Mouse (Mus musculus) embryonic fibroblast, embryonic 13.5 days (primary cell): ENCODE results near the gene Rnf2. TPM values are rescaled to one million over a fixed set of nuclear protein-coding genes. Genes with fewer than 3 reads are reported as not detected.
"Not testable (repeated sequence)": the region's sequence is repeated elsewhere in the genome, so short reads cannot be mapped to it uniquely, and the experiment has no call there.

ENCODE experiments used
- H3K27ac ChIP-seq: 2 replicates; pipeline ENCODE4 v1.5.1; 2012; ENCODE audit warnings: low read length, control low read depth, inconsistent platforms; ENCODE audit not compliant: insufficient read depth
- H3K4me1 ChIP-seq: 2 replicates; pipeline ENCODE4 v1.6.1; 2011; ENCODE audit warnings: low read length; ENCODE audit not compliant: control insufficient read depth, insufficient read depth
- H3K4me3 ChIP-seq: 2 replicates; pipeline ENCODE4 v1.5.1; 2011; ENCODE audit warnings: mild to moderate bottlenecking, control low read depth, low read length; ENCODE audit not compliant: insufficient read depth
- CTCF ChIP-seq: IDR thresholded peaks from 2 replicates; pipeline ENCODE4 v1.5.1; 2011; ENCODE audit warnings: mild to moderate bottlenecking, control low read depth, low read length, moderate library complexity, borderline replicate concordance; ENCODE audit not compliant: insufficient read depth
- POLR2A ChIP-seq: IDR thresholded peaks from 2 replicates; pipeline ENCODE4 v1.6.1; 2011; ENCODE audit warnings: low read depth, mild to moderate bottlenecking, control low read depth, low read length, moderate library complexity
- polyA plus RNA-seq: library from polyadenylated mRNA; stranded (reverse); fragments of >200 nt; gene quantifications from 2 replicates; pipeline ENCODE4 v1.2.4, GENCODE M21; 2011; ENCODE audit warnings: low read depth; ENCODE audit not compliant: missing spikeins, insufficient read length

Gene Rnf2
- polyA plus RNA-seq, 1 experiment = 96.5 TPM

DNA sequence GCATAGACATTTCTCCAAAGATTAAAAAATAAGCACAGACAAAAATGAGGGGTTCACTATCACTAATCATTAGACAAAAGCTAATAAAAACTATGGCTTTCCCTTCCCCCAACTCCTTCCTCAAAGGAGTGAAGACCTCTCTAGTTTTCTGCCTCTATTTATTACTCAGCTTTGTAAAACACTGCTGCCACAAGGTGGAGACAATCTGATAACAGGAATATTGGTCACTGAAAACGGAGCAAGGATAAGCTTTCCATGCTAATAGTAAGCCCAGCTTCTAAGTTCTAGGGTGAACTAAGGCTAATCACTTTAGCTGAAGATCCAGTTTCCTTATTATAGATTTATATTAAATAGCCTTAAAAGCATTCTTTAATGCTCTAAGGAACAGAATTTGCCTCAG, 8.3 kb downstream of the Rnf2 start:
- H3K4me1 ChIP-seq = no peaks in the 10 kb centered on the region
- H3K27ac ChIP-seq = no peak overlapping the region
- H3K4me3 ChIP-seq = no peak overlapping the region
- TF ChIP-seq CTCF (no peak), POLR2A (no peak)

- Histone ChIP-seq H3K27ac (no peak overlapping the region), H3K4me1 (no peaks in the 10 kb centered on the region), H3K4me3 (no peak overlapping the region)
- TF ChIP-seq CTCF (no peak), POLR2A (no peak)
Measured at GRCm38 (mm10) chr1:151489806-151490205, 10.9 kb downstream of the Rnf2 start.

- Histone ChIP-seq H3K27ac (no peak overlapping the region), H3K4me1 (no peaks in the 10 kb centered on the region), H3K4me3 (no peak overlapping the region)
- TF ChIP-seq CTCF = no peak
- TF ChIP-seq POLR2A = no peak
Measured at GRCm38 (mm10) chr1:151484754-151485153, 16.0 kb downstream of the Rnf2 start.

GRCm38 (mm10) chr1:151483568-151483967, 17.2 kb downstream of the Rnf2 start:
- no peak overlapping the region for H3K4me3 ChIP-seq
- no peak overlapping the region for H3K27ac ChIP-seq
- no peaks in the 10 kb centered on the region for H3K4me1 ChIP-seq
- no peak for TF ChIP-seq CTCF

GRCm38 (mm10) chr1:151482497-151482896, 18.3 kb downstream of the Rnf2 start:
- no peak for TF ChIP-seq CTCF
- TF ChIP-seq POLR2A = no peak
- no peak overlapping the region for H3K27ac ChIP-seq
- no peak overlapping the region for H3K4me3 ChIP-seq
- no peaks in the 10 kb centered on the region for H3K4me1 ChIP-seq

DNA sequence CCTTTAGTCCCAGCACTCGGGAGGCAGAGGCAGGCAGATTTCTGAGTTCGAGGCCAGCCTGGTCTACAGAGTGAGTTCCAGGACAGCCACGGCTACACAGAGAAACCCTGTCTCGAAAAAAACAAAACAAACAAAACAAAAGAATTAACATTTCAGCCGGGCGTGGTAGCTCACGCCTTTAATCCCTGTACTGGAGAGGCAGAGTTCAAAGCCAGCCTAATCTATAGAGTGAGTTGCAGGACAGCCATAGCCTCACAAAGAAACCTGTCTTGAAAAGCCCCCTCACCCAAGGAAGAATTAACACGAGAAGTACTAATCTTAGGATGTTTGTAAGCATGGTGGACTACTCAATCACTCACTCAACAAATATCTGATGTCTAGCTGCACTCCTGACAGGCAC, 28.4 kb downstream of the Rnf2 start:
- H3K4me1 ChIP-seq = not testable (repeated sequence)

DNA sequence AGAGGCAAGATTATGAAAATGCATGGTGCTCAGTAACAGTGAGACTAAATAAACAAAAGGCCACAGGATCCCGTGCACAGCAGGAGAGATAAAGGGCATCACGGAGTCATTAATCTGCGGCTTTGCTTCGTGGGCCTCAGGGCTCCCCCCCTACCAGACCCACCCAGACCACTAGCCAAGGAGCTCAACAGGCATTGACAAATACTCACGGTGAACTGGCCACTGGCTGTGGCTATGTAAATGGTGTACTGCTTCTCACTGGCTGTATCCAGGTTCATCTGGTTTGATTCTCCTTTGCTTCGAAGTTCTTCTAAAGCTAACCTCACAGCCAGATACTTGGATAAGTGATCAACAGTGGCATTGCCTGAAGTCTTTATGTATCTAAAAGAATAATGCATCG, 29.3 kb downstream of the Rnf2 start:
- Histone ChIP-seq H3K27ac (no peak overlapping the region), H3K4me3 (no peak overlapping the region), H3K4me1 (no peaks in the 10 kb centered on the region)
- TF ChIP-seq POLR2A (no peak), CTCF (no peak)

More for the DNA sequence above, 28.4 kb downstream of the Rnf2 start:
- not testable (repeated sequence) for H3K27ac ChIP-seq, H3K4me3 ChIP-seq

DNA sequence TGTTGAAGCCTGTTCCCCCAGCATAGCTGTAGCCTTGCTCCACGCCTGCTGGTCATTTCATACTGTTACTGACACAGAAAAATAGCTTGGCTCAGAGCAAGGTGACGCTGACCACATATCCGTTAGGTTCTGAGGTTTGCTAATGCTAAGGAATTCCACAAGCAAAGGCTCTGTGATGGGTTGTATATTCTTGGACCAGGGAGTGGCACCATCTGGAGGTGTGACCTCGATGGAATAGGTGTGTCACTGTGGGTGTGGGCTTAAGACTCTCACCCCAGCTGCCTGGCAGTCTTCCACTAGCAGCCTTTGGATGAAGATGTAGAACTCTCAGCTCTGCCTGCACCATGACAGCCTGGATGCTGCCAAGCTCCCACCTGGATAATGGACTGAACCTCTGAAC, 34.2 kb downstream of the Rnf2 start:
- Histone ChIP-seq H3K27ac (no peak overlapping the region), H3K4me1 (no peaks in the 10 kb centered on the region), H3K4me3 (no peak overlapping the region)
- no peak for TF ChIP-seq POLR2A
- no peak for TF ChIP-seq CTCF

DNA sequence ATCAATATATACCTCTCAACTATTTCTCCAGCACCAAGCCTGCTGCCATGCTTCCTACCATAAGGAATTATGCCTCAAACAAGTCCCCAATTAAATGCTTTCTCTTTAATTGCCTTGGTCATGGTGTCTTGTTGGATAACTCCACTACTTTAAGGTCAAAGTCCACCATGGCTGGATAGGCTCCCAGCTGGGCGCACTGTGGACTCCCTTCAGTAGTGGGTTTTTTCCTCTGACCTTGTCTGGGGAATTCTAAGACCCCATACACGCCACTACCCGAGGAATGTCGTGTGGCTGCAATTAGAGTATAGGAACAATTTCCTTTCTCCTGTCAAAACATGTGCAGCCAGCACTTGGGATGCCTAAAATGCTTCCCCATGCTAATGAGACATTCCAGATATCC, 35.8 kb downstream of the Rnf2 start:
- H3K4me1 ChIP-seq = no peaks in the 10 kb centered on the region

GRCm38 (mm10) chr1:151461265-151461664, 39.5 kb downstream of the Rnf2 start:
- no peaks in the 10 kb centered on the region for H3K4me1 ChIP-seq
- H3K4me3 ChIP-seq = no peak overlapping the region
- no peak overlapping the region for H3K27ac ChIP-seq
- TF ChIP-seq POLR2A (no peak), CTCF (no peak)

More for the DNA sequence above, 35.8 kb downstream of the Rnf2 start:
- Histone ChIP-seq H3K4me3 (no peak overlapping the region), H3K27ac (no peak overlapping the region)
- TF ChIP-seq POLR2A (no peak), CTCF (no peak)

DNA sequence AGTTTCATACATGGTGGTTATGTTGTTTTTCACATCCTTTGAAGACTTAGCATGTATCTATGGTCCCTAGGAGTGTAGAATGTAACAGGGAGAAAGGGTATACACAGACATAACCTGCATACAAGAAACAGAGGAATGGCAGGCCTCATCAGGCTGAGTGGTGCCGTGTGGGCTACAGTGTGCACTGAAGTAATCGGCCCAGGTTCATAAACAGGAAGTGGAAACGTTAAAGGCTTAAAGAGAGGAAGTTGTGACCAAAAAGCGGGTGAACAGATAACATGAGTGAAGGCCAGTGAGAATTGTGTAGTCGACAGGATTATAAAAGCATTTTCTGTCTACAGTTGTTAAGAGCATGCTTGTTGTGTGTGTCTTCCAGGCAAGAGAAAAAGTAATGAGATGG, 43.7 kb downstream of the Rnf2 start:
- H3K4me1 ChIP-seq = no peaks in the 10 kb centered on the region
- H3K4me3 ChIP-seq = no peak overlapping the region
- no peak overlapping the region for H3K27ac ChIP-seq
- TF ChIP-seq POLR2A (no peak), CTCF (no peak)

DNA sequence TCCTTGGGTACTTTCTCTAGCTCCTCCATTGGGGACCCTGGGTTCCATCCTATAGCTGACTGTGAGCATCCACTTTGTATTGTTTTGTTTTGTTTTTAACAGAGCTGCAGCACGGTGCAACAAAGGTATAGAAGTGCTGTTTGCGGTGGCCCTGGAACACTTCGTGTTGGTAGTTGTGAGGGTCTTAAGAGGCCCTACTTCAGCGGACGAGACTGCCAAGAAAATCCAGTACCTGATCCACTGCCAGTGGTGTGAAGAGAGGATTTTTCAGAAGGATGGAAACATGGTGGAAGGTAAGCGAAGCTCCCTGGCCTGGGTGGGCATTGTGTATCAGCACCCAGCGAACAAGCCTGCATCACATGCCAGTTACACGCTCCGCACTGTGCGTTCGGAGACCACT, 48.8 kb downstream of the Rnf2 start:
- TF ChIP-seq POLR2A (no peak), CTCF (no peak)
- Histone ChIP-seq H3K4me3 (no peak overlapping the region), H3K27ac (no peak overlapping the region), H3K4me1 (no peaks in the 10 kb centered on the region)
